Mouse (Mus musculus): ENCODE data around the gene Evx2.

Evx2 gene

DNA sequence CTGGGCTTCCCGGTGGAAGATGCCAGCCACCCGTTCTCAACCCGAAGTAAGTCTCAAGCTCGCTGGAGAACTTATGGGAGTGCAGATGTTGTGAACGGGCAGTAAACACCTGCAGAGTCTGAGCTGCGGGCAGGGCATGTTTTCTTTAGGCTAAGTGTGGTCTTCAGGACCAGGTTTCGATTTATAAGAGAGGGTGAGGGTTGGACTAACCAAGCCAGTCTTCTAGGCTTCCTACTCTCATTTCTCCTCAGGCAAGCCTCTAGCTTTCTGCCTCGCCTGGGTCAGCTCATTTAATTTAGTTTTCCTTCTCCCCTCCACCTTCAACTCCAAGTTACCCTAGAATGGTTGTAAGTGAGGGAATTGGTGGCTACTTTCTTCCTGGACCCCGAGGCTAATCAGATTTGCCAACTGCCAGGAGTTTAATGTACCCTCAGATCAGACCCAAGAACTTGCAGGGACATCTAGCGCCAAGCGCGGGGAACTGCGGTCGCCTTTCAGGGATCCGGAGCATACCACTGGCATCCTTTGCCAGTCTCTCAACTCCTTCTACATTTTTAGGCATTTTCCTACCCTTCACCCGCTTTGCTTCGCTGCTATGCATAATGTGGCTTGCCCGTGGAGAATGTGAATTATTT is 4.1 kb upstream of the Evx2 start:
- DNase-seq: peak; percentile 84 to 85

DNA sequence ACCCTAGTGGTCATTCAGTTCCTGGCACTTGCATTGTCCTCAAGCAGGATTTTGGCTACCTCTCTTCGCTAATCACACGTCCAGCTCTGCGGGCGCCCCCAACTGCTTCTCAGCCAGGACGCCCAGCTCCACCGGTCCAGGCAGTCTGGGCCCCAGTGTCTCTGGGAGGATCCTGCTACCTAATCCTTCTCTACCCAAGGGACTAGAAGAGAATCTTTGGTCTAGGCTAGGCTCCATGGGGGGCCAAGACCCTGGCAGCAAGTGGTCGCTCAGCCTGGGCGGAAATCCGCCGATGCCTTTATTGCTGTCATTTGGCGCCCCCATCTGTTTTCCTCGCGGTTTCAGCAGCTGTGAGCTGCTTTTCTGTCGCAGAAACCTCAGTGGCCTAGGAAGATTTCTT is 2.3 kb upstream of the Evx2 start:
- DNase-seq: peak; percentile 79 to 80

DNA sequence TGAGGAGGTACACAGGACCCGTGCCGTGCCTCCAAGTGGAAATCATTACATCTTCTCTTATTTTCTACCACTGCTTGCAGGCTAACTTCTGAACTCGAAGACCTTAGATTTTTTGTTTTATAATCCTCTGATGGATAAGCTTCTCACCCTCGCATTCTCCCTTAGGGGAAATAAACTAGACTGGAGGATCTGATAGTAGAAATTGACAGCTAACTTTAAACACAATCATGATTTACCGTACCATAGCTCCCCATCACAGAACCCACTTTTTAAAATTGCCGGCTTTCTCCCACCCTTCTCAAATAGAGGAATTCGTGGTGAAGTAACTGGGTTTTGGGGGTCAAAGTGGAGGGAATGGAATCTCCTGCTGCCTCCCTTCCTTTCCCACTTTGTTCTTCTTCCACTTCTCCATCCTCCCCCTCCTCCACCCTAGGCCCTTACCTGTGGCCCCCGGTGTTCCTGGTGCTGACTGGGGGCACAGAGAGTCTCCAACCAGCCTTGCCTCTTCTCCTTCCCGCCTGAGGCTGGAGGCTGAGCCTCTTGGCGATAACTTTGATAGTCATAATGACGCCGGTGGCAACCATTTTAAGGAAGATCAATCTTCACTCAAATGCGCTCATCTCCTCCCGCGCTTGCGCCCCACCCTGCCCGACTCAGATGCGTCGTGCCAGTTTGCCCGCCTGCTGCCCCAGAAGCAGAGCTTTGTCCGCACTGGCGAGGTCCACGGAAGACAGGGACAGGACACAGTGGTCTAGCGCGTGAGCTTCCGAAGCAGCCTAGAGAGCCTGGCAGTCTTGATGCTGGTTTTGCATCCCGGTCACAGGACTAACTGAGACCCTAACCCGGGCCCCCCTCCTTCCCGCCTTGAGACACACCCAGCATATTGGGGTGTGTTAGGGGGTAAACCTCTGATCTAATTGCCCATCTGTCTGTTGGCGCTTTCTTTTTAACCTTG is 1.3 kb upstream of the Evx2 start:
- DNase-seq: peak; percentile 15 to 29

DNA sequence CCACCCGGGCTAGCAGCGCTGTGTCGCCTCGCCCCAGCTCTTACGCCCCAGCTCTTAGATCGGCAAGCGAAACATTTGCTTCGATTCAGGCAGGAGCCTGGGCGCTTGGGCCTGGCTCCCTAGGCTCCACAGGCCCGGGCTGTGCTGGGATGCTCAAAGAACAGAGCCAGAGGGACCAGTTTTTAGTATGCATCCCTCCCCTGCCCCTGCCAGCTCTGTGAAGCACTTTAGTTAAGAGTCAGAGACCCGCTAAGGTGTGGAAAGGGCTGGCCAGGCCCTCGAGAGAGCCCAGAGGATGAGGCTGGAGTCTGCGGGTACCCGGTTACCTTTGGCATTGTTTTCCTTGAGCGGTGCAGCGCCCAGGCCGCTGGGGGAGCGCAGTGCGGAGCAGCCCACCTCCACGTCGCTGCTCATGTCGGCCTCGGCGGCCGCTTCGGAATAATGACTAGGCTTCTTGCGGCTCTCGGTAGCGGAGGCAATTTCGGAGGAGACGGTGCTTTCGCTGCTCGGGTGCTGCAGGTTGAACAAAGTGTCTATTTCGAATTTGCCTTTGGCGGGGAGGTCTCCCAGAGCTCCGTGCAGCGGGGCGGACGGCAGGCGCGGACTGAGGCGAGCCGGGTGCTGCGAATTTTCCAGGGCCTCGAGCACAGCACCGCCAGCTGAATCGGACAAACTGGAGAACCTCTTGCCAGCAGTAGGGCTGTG is 538 bp downstream of the Evx2 start:
- DNase-seq: peak; percentile 27 to 56

DNA sequence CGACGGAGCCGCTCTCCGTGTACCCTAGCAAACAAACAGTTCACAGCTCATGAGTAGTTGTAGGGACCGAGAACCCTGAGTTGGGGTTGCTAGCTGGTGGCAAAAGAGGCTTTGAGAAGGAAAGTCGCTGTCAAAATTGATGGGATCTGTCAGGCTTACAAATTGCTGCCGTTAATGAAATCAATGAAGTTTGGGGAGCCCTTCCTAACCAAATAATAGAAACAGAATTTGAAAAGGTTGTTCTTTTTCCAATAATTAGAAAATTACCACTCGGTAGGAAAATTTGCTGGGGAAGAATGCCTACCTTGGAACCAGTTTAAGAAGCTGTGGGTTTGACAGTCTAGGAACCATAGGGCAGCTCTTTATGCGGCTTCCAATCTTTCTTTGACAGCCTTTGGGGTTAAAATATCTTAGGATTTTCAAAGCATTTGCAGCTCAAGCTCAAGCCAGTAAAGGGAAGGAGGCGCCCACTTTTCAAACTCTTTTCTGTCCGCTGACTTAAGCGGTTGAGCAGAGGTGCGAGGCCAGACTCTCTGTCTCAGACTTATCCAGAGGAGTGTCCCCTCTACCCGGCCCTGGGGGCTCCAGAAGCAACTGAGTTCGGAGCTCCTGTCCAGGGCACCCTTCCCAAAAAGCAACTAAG is 1.2 kb downstream of the Evx2 start:
- DNase-seq: peak; percentile 16 to 48

DNA sequence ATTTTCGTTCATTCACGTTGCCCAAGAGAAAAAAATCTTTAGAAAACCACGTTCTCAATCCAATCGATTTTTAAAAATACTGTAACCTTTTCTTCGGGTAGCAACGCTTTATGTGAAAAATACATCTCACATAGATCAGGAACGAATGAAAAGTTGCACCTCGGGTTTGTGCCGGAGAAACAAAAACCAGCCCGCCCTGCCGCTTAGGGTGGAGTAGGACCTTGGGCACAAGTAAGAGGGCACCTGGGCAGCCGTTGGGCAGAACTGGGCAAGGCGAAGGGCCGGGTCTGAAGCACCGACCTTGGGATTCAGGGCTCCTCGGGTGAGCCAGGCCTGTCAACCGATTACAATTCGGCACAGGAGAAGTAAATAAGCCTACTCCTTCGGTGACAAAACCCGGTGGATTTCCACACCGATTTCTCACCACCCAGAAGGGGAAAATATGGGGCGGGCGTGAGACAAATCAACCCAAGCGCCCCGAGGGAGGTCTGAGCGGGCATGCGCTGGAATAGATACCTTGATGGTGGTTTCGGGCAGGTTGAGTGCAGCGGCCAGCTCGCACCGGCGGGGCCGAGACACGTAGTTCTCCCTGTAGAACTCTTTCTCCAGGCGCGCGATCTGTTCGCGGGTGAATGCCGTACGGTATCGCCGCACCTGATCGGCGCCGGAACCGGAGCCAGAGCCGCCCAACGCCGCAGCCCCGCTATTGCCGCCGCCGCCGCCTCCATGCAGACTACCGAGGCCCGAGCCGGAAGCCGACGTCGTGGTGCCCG is 1.9 kb downstream of the Evx2 start:
- peak; percentile 41 to 59 for DNase-seq

DNA sequence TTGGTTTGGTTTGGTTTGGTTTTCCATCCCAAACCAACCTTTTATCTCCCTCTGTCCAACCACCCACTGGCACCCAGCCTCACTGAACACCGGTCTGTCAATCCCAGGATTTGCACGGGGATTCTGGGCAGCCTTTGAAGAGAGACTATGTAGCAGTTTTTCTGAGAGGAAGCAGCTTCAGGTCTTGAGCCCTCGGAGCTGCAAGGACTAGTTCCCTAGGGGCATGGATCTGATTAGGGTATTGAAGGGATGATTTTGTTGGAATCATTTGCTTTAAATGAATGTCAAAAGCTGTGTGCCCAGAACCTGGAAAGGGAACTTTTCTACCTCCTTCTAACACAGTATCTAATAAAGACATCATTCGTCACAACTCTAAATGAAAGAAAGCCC is 2.7 kb downstream of the Evx2 start:
- DNase-seq: peak; percentile 32 to 48

DNA sequence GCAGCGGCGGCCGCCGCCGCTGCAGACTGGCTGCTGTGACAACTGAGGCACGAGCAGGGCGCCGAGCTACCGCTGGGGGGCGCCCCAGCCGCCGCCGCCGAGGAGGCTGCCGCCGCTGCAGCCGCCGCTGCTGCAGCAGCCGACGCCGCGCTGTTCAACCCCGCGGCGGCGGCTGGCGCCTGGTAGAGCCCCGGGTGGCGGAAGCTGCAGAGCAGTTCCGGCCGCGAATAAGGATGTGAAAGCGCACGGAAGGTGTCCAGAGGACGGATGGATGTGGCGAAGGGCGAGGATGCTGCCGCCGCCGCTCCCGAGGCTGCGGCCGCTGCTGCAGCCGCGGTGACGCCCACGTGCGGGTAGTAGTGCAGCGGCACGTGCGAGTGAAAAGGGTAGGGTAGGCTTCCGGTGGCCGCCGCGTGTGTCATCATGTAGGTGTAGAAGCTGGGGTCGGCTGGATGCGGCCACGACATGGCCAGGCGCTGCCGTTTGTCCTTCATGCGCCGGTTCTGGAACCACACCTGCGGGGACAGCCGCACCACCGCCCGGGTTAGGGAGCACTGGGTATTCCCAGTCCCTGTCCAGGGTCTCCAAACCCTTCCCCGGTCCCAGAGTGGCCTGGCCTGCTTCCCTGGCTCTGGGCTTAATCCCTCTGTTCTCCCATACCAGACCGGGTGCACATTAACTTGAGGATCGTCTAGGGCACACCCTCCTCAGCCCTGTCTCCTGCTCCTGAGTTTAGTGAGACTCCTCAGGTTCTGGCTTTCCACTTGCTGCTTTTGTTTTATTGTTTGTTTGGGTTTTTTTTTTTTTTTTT is 3.3 kb downstream of the Evx2 start:
- DNase-seq: peak; percentile 34 to 48

DNA sequence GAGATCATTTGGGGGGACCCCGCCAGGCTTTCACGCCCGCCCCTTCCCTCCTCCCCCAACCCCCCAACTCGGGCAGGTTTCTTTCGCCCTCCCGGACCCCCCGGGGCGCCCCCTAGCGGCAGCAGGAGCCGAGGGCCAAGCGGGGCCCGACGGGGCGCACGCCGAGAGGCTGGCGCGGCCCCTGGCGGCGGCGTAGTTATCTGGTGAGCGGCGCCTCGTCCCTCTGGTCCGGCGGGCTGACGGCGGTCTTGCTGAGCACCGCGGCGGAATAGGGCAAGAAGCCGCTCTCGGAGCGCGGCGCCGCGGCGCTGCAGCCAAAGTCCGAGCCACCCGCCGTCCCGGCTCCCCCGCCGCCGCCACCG is 4.0 kb downstream of the Evx2 start:
- peak; percentile 63 to 65 for DNase-seq

DNA sequence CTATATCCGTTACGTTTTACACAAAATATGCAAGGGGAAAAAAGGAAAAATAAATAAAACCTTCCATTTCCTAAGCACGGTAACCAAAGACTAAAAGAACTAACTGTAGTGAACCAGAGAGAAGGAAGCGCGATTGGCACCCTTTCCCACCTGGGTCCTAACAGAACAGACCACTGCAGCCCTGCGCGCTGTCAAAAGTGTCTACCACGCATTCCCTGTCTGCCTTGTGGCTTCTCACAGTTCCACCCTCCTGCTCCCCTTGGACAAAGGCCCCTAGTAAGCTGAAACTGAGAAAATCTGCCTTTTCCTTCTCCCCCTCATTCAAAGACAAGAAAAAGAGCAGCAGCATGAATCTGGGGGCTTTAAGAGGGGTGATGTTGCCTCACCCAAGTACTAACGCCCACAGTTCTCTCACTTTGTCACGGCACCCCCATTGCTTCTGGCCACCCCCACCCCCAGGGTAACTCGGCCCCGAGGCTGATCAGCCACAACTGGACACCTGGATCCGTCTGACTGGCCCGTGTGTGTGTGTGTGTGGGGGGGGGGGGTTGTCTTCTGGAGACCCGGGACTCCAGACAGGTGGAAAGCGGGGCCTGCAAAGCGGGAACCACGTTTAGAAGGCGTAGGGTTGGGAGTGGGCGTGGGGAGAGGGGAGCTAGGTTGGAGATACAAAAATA is 4.5 kb downstream of the Evx2 start:
- DNase-seq: peak; percentile 9 to 24

DNA sequence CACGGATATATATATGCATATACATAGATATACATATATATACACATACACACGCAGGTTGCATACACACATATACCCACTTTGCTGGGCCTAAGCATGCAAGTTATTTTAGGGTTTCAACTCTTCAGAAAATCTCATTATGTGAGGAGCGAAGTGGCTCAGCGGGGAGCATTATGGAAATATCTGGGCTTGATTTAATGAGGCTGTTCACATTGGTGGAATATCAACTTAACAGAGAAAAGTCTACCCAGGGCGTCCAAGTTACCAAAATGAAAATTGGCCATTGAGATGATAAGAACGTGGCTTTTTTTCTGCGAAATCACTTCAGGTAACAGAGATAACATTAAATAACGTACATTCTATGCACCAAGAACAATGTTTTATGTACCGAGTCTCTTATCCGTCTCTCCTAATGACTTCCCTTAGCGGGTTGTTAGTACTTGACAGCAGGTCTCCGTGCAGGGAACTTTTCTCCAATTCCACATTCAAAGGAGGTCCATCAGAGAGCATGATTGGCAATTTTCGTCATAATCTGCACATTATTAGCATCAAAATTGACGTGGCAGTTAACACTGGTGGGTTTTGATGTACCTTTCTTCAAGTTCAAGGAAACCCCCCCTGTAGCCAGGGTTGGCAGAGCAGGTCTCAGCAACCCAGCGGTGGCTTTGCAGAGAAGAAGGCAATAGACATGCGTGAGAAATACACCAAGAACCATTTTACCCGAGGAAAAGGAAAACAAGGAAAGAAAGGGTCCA is 5.4 kb downstream of the Evx2 start:
- DNase-seq: peak in 1 of 2 experiments; percentile 42

DNA sequence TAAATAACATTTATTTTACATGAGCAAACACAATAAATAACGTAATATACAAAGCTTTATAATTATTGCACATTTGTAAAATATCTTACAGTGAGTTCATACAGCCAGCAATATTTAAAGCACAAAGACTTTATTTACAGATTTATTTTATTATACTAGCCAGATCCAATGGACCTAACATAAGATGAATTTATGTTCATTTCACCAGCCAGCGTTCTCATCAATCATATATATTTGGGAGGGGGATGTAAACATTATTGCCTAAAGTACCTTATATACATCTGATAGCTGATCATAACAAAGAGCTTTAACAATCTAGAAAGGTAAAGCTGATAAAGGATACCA is 6.4 kb downstream of the Evx2 start:
- peak in 1 of 2 experiments; percentile 15 for DNase-seq

DNA sequence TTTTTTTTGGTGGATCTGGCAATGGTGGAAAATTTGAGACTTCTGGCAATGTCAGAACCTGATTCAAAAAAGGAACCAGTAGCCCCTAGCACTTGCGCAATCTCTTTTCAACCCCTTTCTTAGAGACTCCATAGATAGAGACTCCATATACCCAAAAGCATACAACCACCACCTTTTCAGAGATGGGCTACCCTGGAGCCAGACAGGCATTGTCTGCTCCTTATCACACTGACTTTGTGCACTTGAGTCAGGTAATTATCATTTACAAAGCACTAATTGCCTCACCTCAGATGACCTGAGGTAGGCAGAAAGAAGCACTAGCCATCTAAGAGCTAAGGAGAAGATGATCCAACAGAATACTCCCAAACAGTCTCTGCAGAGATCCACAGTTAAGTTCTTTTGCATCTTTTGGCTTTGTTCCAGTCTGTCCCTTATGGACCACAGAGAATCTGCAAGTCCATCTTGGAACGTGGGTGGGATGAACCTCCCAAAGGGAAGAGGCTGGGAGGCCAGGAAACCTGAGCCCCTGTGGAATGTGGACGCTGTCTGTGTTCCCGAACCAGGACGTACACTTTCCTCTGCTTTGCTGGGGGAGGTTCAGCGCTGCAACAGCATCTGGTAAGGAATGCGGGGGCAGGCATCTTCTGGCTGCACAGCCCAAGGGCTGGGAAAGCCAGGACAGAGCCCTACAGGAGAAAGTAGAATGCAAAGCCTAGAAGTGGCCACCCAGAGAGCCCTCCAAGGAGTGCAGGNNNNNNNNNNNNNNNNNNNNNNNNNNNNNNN is 12.1 kb downstream of the Evx2 start:
- DNase-seq: peak in 1 of 2 experiments; percentile 10

DNA sequence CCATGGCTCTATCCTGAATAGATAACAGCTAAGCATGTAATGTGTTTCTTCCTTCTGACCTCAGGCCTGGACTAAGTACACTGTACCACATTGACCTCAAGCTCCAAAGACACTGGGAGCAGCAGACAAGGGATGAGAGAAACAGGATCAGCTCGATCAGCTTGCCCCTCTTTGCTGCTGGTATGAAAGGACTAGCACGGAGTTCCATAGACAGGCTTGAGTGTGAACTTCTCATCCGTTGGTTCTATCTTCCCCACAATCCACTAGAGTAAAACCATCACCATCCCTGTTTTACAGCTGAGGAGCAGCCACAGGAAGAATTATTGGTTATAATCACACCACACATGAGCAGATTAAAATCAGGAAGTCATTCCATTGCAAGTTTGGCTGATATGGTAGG is 13.7 kb downstream of the Evx2 start:
- DNase-seq: no peak

DNA sequence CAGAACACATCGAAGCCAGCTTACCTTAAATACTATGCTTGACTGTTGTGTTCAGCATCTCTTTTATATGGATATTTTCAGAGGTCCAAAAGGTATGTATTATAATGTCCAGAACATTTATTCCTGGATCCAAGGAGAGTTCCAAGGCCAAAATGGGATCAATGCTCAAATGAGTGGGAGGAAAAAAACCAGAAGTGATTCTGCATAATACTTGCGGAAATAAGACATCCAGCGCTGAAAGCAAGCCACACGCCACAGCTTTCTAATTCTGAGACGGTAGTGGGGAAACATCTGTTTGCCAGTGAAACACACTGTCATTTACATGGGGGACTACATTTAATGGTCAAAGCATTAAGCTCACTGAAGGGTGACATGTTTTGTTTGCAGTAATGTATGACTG is 16.9 kb downstream of the Evx2 start:
- DNase-seq: no peak

DNA sequence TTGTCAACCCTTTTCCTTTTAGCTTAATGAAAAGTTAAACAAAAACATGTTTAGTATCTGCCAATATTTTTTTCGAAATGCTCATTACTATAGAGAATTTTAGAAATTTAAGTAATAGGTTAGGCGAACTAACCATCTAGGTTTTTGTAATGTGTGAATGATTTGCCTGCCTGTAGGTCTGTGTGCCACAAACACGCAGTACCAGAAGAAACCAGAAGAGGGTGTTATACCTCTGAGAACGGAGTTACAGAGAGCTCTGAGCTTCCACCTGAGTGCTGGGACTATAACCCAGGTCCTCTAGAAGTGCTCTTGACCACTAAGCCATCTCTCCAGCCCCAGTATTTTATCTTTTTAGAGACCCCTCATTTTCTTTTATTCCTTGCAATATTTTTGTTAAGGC is 23.9 kb downstream of the Evx2 start:
- DNase-seq: no peak

DNA sequence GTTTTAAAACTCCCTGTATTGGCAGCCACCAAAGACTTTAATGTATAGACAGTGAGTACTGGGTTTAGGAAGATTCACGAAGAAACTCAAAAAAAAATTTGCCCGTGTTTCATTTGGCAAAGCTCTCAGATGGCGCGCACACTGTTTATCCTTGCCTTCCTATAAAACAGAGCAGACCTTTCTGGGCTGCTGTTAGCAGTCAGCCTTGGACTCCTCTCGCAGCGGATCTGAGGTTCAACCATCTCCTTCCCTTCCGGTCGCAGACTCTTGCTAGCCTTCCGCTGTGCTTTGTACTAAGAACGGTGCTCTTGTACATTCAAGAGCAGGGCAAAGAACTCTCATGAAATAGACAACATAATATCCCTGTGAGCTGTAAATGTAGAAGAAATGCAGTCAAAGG is 39.0 kb downstream of the Evx2 start:
- DNase-seq: no peak

DNA sequence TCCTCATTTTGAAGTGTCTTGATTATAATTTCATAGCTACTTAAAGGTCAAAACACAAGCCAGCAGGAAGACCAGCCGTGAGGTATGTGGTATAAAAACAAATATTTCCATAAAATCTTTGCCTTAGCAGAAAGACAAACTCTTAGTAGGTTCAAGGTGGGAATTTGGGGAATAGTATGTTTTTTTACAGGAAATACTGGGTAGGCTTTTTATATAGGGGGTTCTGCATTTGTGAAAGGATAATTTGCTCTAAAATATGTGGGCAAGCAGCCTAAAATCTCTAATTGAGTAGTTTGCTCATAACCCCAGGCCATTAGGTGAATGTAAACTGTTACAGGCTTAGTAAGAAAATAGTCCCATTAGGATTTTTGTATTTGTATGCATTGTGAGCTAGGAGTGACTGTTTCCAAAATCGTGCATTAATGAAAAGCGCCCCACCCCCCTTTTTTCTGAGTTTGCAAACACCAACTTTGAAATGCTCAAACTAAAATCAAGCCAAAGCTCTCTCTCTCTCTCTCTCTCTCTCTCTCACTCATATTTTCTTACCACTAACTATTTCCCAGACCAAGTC is 39.6 kb downstream of the Evx2 start:
- DNase-seq: no peak

DNA sequence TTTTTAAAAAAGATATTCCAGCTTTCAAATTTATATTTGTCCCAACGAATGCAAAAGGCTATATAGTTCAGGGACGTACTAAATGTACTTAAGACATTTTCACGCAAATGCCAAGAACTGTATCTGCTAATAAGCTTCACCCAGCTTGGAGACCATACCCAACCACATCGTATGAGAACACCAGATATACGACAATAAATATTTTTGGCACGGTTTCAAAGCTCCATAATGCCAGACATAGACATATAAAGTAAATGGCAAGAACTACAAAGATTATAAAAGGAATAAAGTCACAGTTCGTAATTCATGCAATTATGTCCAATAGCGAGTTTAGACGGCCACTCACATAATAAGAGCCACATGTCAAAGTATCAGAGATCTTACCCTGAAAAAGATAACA is 41.7 kb downstream of the Evx2 start:
- no peak for DNase-seq
